Mouse (Mus musculus) midbrain, embryonic 10.5 days (tissue): ENCODE results near the gene Cnga2. TPM values are rescaled to one million over a fixed set of nuclear protein-coding genes. Genes with fewer than 3 reads are reported as not detected.
"Not testable (repeated sequence)": the region's sequence is repeated elsewhere in the genome, so short reads cannot be mapped to it uniquely, and the experiment has no call there.

Source experiments
- DNase-seq: peaks from one replicate; pipeline ENCODE4 v3.0.0-alpha.2; 2017; ENCODE audit warnings: low spot score
- H3K27ac ChIP-seq: fragments of 300-500 bp; sonication (generic); replicated peaks from 2 replicates; pipeline ENCODE4 v1.5.1; 2016; ENCODE audit warnings: mild to moderate bottlenecking
- H3K27me3 ChIP-seq: fragments of 300-500 bp; sonication (generic); 2 replicates; pipeline ENCODE4 v1.6.1; 2016; ENCODE audit warnings: low read depth, mild to moderate bottlenecking; ENCODE audit not compliant: poor library complexity, severe bottlenecking
- H3K36me3 ChIP-seq: fragments of 300-500 bp; sonication (generic); 2 replicates; pipeline ENCODE4 v1.6.1; 2016; ENCODE audit warnings: mild to moderate bottlenecking, moderate library complexity
- H3K4me1 ChIP-seq: fragments of 300-500 bp; sonication (generic); 2 replicates; pipeline ENCODE4 v1.6.1; 2016
- H3K4me3 ChIP-seq: fragments of 300-500 bp; sonication (generic); 2 replicates; pipeline ENCODE4 v1.5.1; 2016; ENCODE audit warnings: mild to moderate bottlenecking, moderate library complexity
- H3K9me3 ChIP-seq: fragments of 300-500 bp; sonication (generic); replicated peaks from 2 replicates; pipeline ENCODE4 v1.6.1; 2016; ENCODE audit warnings: mild to moderate bottlenecking
- WGBS: fragments of 180-500 bp; shearing (Covaris S2); methylation state at CpG from one replicate; pipeline ENCODE4 v1.1.7; 2016; 5-methylcytosine and 5-hydroxymethylcytosine counted together
- polyA plus RNA-seq: library from polyadenylated mRNA; unstranded; fragments of >200 nt; fragmentation: Nextera tagmentation; extraction: Ambion mirVana; gene quantifications from 2 replicates; pipeline ENCODE4 v1.2.1, GENCODE M21; 2016

Gene Cnga2
- 0.15 TPM in 1 of 2 replicates, not detected in the other for polyA plus RNA-seq

GRCm38 (mm10) chrX:71991549-71991948 is at the start of gene Cnga2:
Gene Cnga2, plus strand, starts transcription at chrX:71991849.
- Histone ChIP-seq H3K4me3 (no peak within 1 kb of the TSS), H3K4me1 (no peaks in the 10 kb centered on the region), H3K36me3 (no peaks in the 10 kb centered on the region), H3K27me3 (peaks cover 14% of the 10 kb centered on the region), H3K9me3 (no peaks in the 10 kb centered on the region), H3K27ac (no peak within 1 kb of the TSS)
- no peak for DNase-seq
- WGBS: 77% methylated on average over 3 of the region's 3 CpGs

GRCm38 (mm10) chrX:71946631-71947030 is 45.0 kb upstream of the Cnga2 start:
- H3K27ac ChIP-seq: no peak overlapping the region
- peaks cover 6% of the 10 kb centered on the region; the same call in 1 of the 2 replicates for H3K27me3 ChIP-seq
- H3K4me3 ChIP-seq: no peak overlapping the region
- peak; percentile 32 for DNase-seq
- no peaks in the 10 kb centered on the region for H3K36me3 ChIP-seq
- no peaks in the 10 kb centered on the region for H3K4me1 ChIP-seq
- H3K9me3 ChIP-seq: no peaks in the 10 kb centered on the region
- WGBS: 27% methylated on average over 3 of the region's 3 CpGs

GRCm38 (mm10) chrX:71958366-71958765 is 33.3 kb upstream of the Cnga2 start:
- H3K9me3 ChIP-seq: 0 out of 2 replicates have a peak, but pooled peaks cover 7% of the 10 kb centered on the region
- no peak overlapping the region for H3K27ac ChIP-seq
- H3K4me1 ChIP-seq: peaks cover 6% of the 10 kb centered on the region
- no peaks in the 10 kb centered on the region for H3K36me3 ChIP-seq
- H3K27me3 ChIP-seq: peaks cover 33% of the 10 kb centered on the region
- no peak overlapping the region for H3K4me3 ChIP-seq
- no peak for DNase-seq

GRCm38 (mm10) chrX:71962073-71963051 is 29.3 kb upstream of the Cnga2 start, which contains the start of gene Prrg3:
Gene Prrg3, plus strand, starts transcription at chrX:71962624.
- Histone ChIP-seq H3K4me3 (peak within 1 kb of the TSS; percentile 63), H3K27me3 (peaks cover 36% of the 10 kb centered on the region), H3K36me3 (peaks cover 5% of the 10 kb centered on the region), H3K9me3 (0 out of 2 replicates have a peak, but pooled peaks cover 7% of the 10 kb centered on the region), H3K4me1 (peaks cover 10% of the 10 kb centered on the region), H3K27ac (peak within 1 kb of the TSS; percentile 87)
- peak; percentile 79 for DNase-seq
- WGBS: 23% methylated on average over 55 of the region's 72 CpGs

- Histone ChIP-seq H3K27me3 (peaks cover 40% of the 10 kb centered on the region), H3K36me3 (peaks cover 5% of the 10 kb centered on the region), H3K9me3 (0 out of 2 replicates have a peak, but pooled peaks cover 7% of the 10 kb centered on the region), H3K27ac (peak overlapping the region; percentile 87), H3K4me1 (peaks cover 10% of the 10 kb centered on the region), H3K4me3 (peak overlapping the region; percentile 63)
- DNase-seq: no peak
- WGBS: 37% methylated on average over 9 of the region's 9 CpGs
These were observed 28.3 kb upstream of the Cnga2 start for GRCm38 (mm10) chrX:71963275-71963912.

- DNase-seq: no peak
- Histone ChIP-seq H3K27me3 (peaks cover 19% of the 10 kb centered on the region), H3K4me1 (peaks cover 6% of the 10 kb centered on the region)
These were observed 23.4 kb upstream of the Cnga2 start for GRCm38 (mm10) chrX:71968216-71968615.

GRCm38 (mm10) chrX:71968816-71969215 is 22.8 kb upstream of the Cnga2 start:
- no peaks in the 10 kb centered on the region for H3K4me1 ChIP-seq
- H3K27me3 ChIP-seq: peaks cover 15% of the 10 kb centered on the region
- no peak overlapping the region for H3K4me3 ChIP-seq
- no peaks in the 10 kb centered on the region for H3K9me3 ChIP-seq
- 77% methylated on average over 6 of the region's 6 CpGs for WGBS
- DNase-seq: no peak
- no peak overlapping the region for H3K27ac ChIP-seq
- H3K36me3 ChIP-seq: peaks cover 5% of the 10 kb centered on the region

More at GRCm38 (mm10) chrX:71968216-71968615, 23.4 kb upstream of the Cnga2 start:
- Histone ChIP-seq H3K27ac (no peak overlapping the region), H3K36me3 (peaks cover 5% of the 10 kb centered on the region), H3K4me3 (no peak overlapping the region), H3K9me3 (no peaks in the 10 kb centered on the region)
- WGBS: 86% methylated on average over 1 of the region's 1 CpGs

- H3K9me3 ChIP-seq: no peaks in the 10 kb centered on the region
- H3K27ac ChIP-seq: no peak overlapping the region
- no peak overlapping the region for H3K4me3 ChIP-seq
- H3K27me3 ChIP-seq: peaks cover 15% of the 10 kb centered on the region
- H3K4me1 ChIP-seq: no peaks in the 10 kb centered on the region
- 71% methylated on average over 5 of the region's 5 CpGs for WGBS
- no peak for DNase-seq
- H3K36me3 ChIP-seq: peaks cover 5% of the 10 kb centered on the region
These were observed 20.3 kb upstream of the Cnga2 start for GRCm38 (mm10) chrX:71971325-71971724.

GRCm38 (mm10) chrX:71972686-71973085 is 19.0 kb upstream of the Cnga2 start, which contains the start of gene Fate1:
Gene Fate1, plus strand, starts transcription at chrX:71972986.
- no peak for DNase-seq
- Histone ChIP-seq H3K4me1 (no peaks in the 10 kb centered on the region), H3K27ac (no peak within 1 kb of the TSS), H3K36me3 (no peaks in the 10 kb centered on the region), H3K9me3 (no peaks in the 10 kb centered on the region), H3K4me3 (no peak within 1 kb of the TSS), H3K27me3 (peaks cover 15% of the 10 kb centered on the region)
- 70% methylated on average over 2 of the region's 2 CpGs for whole genome bisulfite sequencing

- H3K27ac ChIP-seq, DNase-seq, H3K36me3 ChIP-seq, H3K9me3 ChIP-seq, H3K4me3 ChIP-seq, H3K4me1 ChIP-seq, H3K27me3 ChIP-seq: not testable (repeated sequence)
These were observed 14.0 kb upstream of the Cnga2 start for GRCm38 (mm10) chrX:71977681-71978080.

- no peak overlapping the region for H3K4me3 ChIP-seq
- DNase-seq: no peak
- no peaks in the 10 kb centered on the region for H3K36me3 ChIP-seq
- H3K4me1 ChIP-seq: no peaks in the 10 kb centered on the region
- no peaks in the 10 kb centered on the region for H3K27me3 ChIP-seq
- no peaks in the 10 kb centered on the region for H3K9me3 ChIP-seq
- H3K27ac ChIP-seq: no peak overlapping the region
- 80% methylated on average over 3 of the region's 3 CpGs for WGBS
These were observed 11.2 kb upstream of the Cnga2 start for GRCm38 (mm10) chrX:71980443-71980842.

- Histone ChIP-seq H3K9me3 (no peaks in the 10 kb centered on the region), H3K4me1 (no peaks in the 10 kb centered on the region), H3K4me3 (no peak overlapping the region), H3K27ac (no peak overlapping the region), H3K27me3 (no peaks in the 10 kb centered on the region), H3K36me3 (no peaks in the 10 kb centered on the region)
- DNase-seq: no peak
- WGBS: 69% methylated on average over 2 of the region's 2 CpGs
These were observed 10.3 kb upstream of the Cnga2 start for GRCm38 (mm10) chrX:71981322-71981721.
